Comparison of ENCODE assay signal across 14 mouse cellular contexts in the genomic region with DNA sequence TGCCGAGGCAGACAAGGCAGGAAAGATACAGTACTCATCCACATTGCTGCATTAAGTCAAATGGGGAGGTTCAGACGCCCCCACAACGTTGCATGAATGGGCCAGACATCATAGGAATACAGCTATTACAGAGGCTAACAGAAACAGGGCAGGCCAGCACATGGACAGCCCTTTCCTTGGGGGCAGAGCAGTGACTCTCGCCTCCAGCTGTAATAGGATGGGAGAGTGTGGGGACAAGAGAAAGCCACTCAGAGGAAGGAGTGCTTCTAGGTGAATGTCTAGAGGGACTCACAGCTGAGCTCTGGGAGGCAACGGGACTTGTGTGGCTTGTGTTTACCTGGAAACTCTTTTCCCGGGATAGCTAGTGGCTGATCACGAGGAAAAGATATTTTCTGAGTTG.
DNase-seq lines count a peak whose midpoint lies in the region; ATAC-seq and TF ChIP-seq lines count a peak whose summit lies in the region.
"Had no signal": no experiment of that assay in that cellular context is flagged by ENCODE, and none has a peak within 500 bp of the region (broad histone marks: within the 10 kb centered on the region; RNA-seq: fewer than 3 reads in every experiment).

No protein-coding gene starts in this region.

- intact Hi-C loops in gastrocnemius, adult 2 months (cut with DNase I): no loop called here
- intact Hi-C loops in heart, postnatal 10 days (cut with DNase I): no loop called here

- H3K9ac ChIP-seq in neural tube, embryonic 11.5 days (ENCODE audit: low read length): no peak overlapping the region
- no peak overlapping the region for H3K9ac ChIP-seq in hindbrain, postnatal 0 days (replicated peaks; ENCODE audit: low read length)

- no peak for DNase-seq in gastrocnemius, adult 2 months
- DNase-seq in gastrocnemius, postnatal 10 days: no peak
- no peak for DNase-seq in neural tube, embryonic 11.5 days (ENCODE audit: low spot score)
- DNase-seq in neural tube, embryonic 10.5 days (ENCODE audit: extremely low spot score, low spot score): no peak
- DNase-seq in hindbrain, postnatal 0 days (ENCODE audit: low spot score): no peak
- DNase-seq in cerebellum, adult 11-12 months: no peak
- no peak for DNase-seq in heart, postnatal 10 days
- DNase-seq: adrenal gland, postnatal 36 days; B cell, adult 2 months; cerebellum, adult 9-11 months had no signal

- H3K27me3 ChIP-seq in neural tube, embryonic 11.5 days (ENCODE audit: control insufficient read depth, insufficient read depth, low read length): no peaks in the 10 kb centered on the region
- H3K27me3 ChIP-seq in hindbrain, postnatal 0 days (ENCODE audit: insufficient read depth, low read length): no peaks in the 10 kb centered on the region

- no peak overlapping the region for H3K4me2 ChIP-seq in neural tube, embryonic 11.5 days (ENCODE audit: low read depth)
- no peak overlapping the region for H3K4me2 ChIP-seq in hindbrain, postnatal 0 days (ENCODE audit: low read depth, low read length)
- H3K4me2 ChIP-seq: heart, embryonic 11.5 days; liver, embryonic 11.5 days had no signal

- ATAC-seq in neural tube, embryonic 11.5 days (ENCODE audit: insufficient read depth, low FRiP score, low TSS enrichment): no peak
- peak; percentile 34; the same call in 1 of the 2 replicates for ATAC-seq in hindbrain, postnatal 0 days

- H3K36me3 ChIP-seq in neural tube, embryonic 11.5 days (ENCODE audit: control insufficient read depth, insufficient read depth, low read length): no peaks in the 10 kb centered on the region
- no peaks in the 10 kb centered on the region for H3K36me3 ChIP-seq in hindbrain, postnatal 0 days (ENCODE audit: insufficient read depth, low read length)

- no peak overlapping the region for H3K4me3 ChIP-seq in gastrocnemius, adult 2 months
- H3K4me3 ChIP-seq in neural tube, embryonic 11.5 days (ENCODE audit: low read depth, low read length): no peak overlapping the region
- no peak overlapping the region for H3K4me3 ChIP-seq in hindbrain, postnatal 0 days (ENCODE audit: low read length)
- H3K4me3 ChIP-seq in olfactory bulb, adult 2 months (ENCODE audit: insufficient read depth, low read depth, low read length): no peak overlapping the region
- H3K4me3 ChIP-seq: megakaryocyte, embryonic 14.5 days had no signal

- 0 out of 2 replicates have a peak overlapping the region, but pooled peaks have one; percentile 1 for H3K27ac ChIP-seq in gastrocnemius, adult 2 months
- 0 out of 2 replicates have a peak overlapping the region, but pooled peaks have one; percentile 8 for H3K27ac ChIP-seq in neural tube, embryonic 11.5 days (ENCODE audit: low read depth, low read length)
- peak overlapping the region; percentile 75 for H3K27ac ChIP-seq in hindbrain, postnatal 0 days
- H3K27ac ChIP-seq in olfactory bulb, adult 2 months (ENCODE audit: insufficient read depth, low read depth, low read length): peak overlapping the region; percentile 23

- H3K9me3 ChIP-seq in neural tube, embryonic 11.5 days (ENCODE audit: control insufficient read depth, low read length): no peaks in the 10 kb centered on the region
- no peaks in the 10 kb centered on the region for H3K9me3 ChIP-seq in hindbrain, postnatal 0 days (ENCODE audit: low read length)

- TF ChIP-seq CTCF in gastrocnemius, adult 2 months (IDR thresholded peaks at IDR 0.05): no peak
- TF ChIP-seq CTCF in hindbrain, postnatal 0 days (IDR thresholded peaks at IDR 0.05; ENCODE audit: low read depth): no peak
- TF ChIP-seq CTCF in olfactory bulb, adult 2 months (IDR thresholded peaks at IDR 0.05; ENCODE audit: insufficient read depth, low read depth, low read length): no peak

- WGBS in neural tube, embryonic 11.5 days: 54% methylated on average over 7 of the region's 7 CpGs
- 40% methylated on average over 7 of the region's 7 CpGs for WGBS in hindbrain, postnatal 0 days
- 13% methylated on average over 7 of the region's 7 CpGs for WGBS in olfactory bulb, adult 2 months

- no peaks in the 10 kb centered on the region for H3K4me1 ChIP-seq in neural tube, embryonic 11.5 days (ENCODE audit: control insufficient read depth, insufficient read depth, low read length)
- H3K4me1 ChIP-seq in hindbrain, postnatal 0 days (ENCODE audit: insufficient read depth, low read length): no peaks in the 10 kb centered on the region
- H3K4me1 ChIP-seq in olfactory bulb, adult 2 months (ENCODE audit: control insufficient read depth, insufficient read depth, low read length): peaks cover 12% of the 10 kb centered on the region

- TF ChIP-seq POLR2A in olfactory bulb, adult 2 months (IDR thresholded peaks at IDR 0.05; ENCODE audit: insufficient read depth, low read depth, low read length): no peak

Comparison
In these comparisons a context has a peak if more than half of its experiments do, and no peak if none do; other contexts are left out.
1. H3K27ac ChIP-seq: peak in every context shown above with its lines; median percentile 75 in hindbrain, postnatal 0 days; 23 in olfactory bulb, adult 2 months; 8 in neural tube, embryonic 11.5 days; 1 in gastrocnemius, adult 2 months.